ENCODE assay signal across 14 mouse cellular contexts in genomic region chr2:152321558-152321957, GRCm38 (mm10). TPM values are rescaled to one million over a fixed set of nuclear protein-coding genes. Genes with fewer than 3 reads are reported as not detected.
"Had no signal": no experiment of that assay in that cellular context is flagged by ENCODE, and none has a peak within 500 bp of the region (broad histone marks: within the 10 kb centered on the region; RNA-seq: fewer than 3 reads in every experiment).

No protein-coding gene starts in this region.

- H3K4me2 ChIP-seq: kidney, embryonic 15.5 days; liver, embryonic 11.5 days; liver, embryonic 15.5 days; neural tube, embryonic 13.5 days had no signal

- H3K27ac ChIP-seq: kidney, embryonic 15.5 days; left cerebral cortex, adult 2 months; liver, embryonic 15.5 days; neural tube, embryonic 13.5 days had no signal

- DNase-seq: kidney, adult 2 months; kidney, postnatal 14 days; lung, adult 2 months; lung, postnatal 36 days; midbrain, embryonic 14.5 days; retina, postnatal 1 day; right cerebral cortex, postnatal 14 days; thymus, postnatal 4 days had no signal

- H3K9ac ChIP-seq: kidney, embryonic 15.5 days; liver, embryonic 15.5 days; neural tube, embryonic 13.5 days had no signal

- H3K9me3 ChIP-seq: kidney, embryonic 15.5 days; liver, embryonic 15.5 days; neural tube, embryonic 13.5 days had no signal

- H3K27me3 ChIP-seq: kidney, embryonic 15.5 days; liver, embryonic 15.5 days; neural tube, embryonic 13.5 days had no signal

- ATAC-seq: lung, postnatal 0 days had no signal

- H3K4me1 ChIP-seq: kidney, embryonic 15.5 days; liver, embryonic 15.5 days; neural tube, embryonic 13.5 days had no signal

- H3K4me3 ChIP-seq: kidney, embryonic 15.5 days; left cerebral cortex, adult 2 months; liver, embryonic 15.5 days; neural tube, embryonic 13.5 days had no signal

RNA-seq across cellular contexts. Expression of gene Nrsn2, which starts 54.9 kb away (rescaled TPM):
- polyA plus RNA-seq: liver, embryonic 15.5 days; lung, adult 2 months; lung, postnatal 0 days had no signal
